Mouse (Mus musculus) G1E (cell line): ENCODE measurements around the gene Hexim2.

Source experiments
- CTCF ChIP-seq: IDR thresholded peaks from 2 replicates; pipeline ENCODE4 v1.5.1; 2012; ENCODE audit warnings: low read depth, low read length, inconsistent platforms, mixed read lengths
- GATA1 ChIP-seq: IDR thresholded peaks from 2 replicates; pipeline ENCODE4 v1.6.1; 2012; ENCODE audit warnings: borderline replicate concordance, low read length, inconsistent platforms, mixed read lengths
- GATA2 ChIP-seq: IDR thresholded peaks from 2 replicates; pipeline ENCODE4 v1.6.1; 2012; ENCODE audit warnings: low read depth, low read length, inconsistent platforms, borderline replicate concordance
- POLR2AphosphoS5 ChIP-seq: IDR thresholded peaks from 2 replicates; pipeline ENCODE4 v1.6.1; 2012; ENCODE audit warnings: low read depth, low read length, inconsistent platforms; ENCODE audit not compliant: insufficient replicate concordance
- TAL1 ChIP-seq: conservative IDR thresholded peaks from 2 replicates; pipeline ENCODE4 v1.6.1; 2012; ENCODE audit warnings: low read depth, low read length, inconsistent platforms, mixed read lengths

DNA sequence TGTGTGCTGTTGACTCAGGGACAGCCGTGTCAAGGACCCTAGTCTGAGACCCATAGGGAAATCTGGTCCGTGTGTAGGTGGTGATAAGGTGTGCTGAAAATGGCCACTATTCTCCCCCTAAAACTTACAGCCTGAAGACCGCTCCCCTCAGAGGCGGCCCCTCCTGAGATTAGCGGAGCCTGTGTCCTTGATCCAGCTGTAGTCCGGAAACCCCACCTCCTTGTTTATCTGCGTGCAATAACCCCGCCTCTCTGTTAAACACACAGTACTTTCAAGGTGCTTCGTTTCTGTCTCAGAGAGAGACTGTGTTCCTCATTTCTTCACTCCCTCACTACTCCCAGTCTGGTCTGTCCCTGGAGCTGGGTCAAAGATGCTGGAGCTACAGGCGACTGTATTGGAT, 32.2 kb downstream of the Hexim2 start:
- TF ChIP-seq GATA1 (no peak), CTCF (no peak), GATA2 (no peak), TAL1 (no peak), POLR2AphosphoS5 (no peak)
